Mouse (Mus musculus): Measurements from ENCODE around the gene Ccnk. TPM values are rescaled to one million over a fixed set of nuclear protein-coding genes. Genes with fewer than 3 reads are reported as not detected.

The Ccnk gene
- total RNA-seq, 2 experiments from 2014 or later: 35.5 to 36.4 TPM

- DNase-seq (ENCODE audit: low spot score in 2 of 2): peak in 1 of 2 experiments; percentile 38
Measured at GRCm38 (mm10) chr12:108221206-108221605, 41.8 kb downstream of the Ccnk start.

GRCm38 (mm10) chr12:108221712-108222111 lies 42.3 kb downstream of the Ccnk start:
- no peak for DNase-seq (ENCODE audit: low spot score in 2 of 2)

DNA sequence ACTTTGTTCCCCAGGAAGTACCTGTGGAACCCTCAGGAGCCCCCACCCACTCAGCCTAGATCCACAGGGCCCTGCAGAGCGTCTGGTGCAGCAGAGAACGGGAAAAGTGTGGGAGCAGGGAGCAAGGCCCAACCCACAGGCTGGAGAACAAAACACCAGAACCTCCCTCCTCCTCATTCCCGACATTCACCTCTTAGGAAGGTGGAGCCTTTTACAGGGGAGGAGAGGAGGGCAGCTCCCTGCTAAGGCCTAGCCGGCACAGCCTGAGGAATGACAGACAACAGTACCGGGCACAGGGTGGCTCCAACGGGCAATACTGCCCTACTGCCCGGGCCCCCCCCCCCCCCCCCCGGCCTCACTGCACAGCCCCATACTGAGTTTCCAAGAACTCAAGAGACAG lies 44.0 kb downstream of the Ccnk start:
- no peak for DNase-seq (ENCODE audit: low spot score in 2 of 2)

- DNase-seq (ENCODE audit: low spot score in 2 of 2): no peak
Measured at GRCm38 (mm10) chr12:108225781-108226180, 46.4 kb downstream of the Ccnk start.

- DNase-seq (ENCODE audit: low spot score in 2 of 2): no peak
Measured at GRCm38 (mm10) chr12:108226216-108226615, 46.8 kb downstream of the Ccnk start.

GRCm38 (mm10) chr12:108226941-108227340 lies 47.6 kb downstream of the Ccnk start:
- no peak for DNase-seq (ENCODE audit: low spot score in 2 of 2)

GRCm38 (mm10) chr12:108227527-108227926 lies 48.1 kb downstream of the Ccnk start:
- no peak for DNase-seq (ENCODE audit: low spot score in 2 of 2)

DNA sequence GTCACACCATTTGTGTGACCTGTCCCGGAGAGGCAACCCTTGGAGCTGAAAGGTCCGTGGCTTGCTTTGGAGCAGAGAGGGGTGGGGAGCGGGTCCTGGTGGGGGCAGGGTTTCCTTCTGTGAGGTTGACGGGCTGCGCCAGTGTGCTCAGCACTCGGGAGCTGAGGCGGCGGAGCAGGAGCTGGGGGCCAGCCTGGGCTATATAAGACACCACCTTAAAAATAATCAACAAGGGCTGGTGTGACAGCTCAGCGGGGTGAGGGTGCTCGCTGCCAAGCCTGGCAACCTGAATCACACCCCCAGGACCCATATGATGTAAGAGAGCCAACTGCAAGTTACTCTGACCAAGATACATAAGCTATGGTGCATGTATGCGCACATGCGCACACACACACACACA lies 50.7 kb downstream of the Ccnk start:
- no peak for DNase-seq (ENCODE audit: low spot score in 2 of 2)

- no peak for DNase-seq (ENCODE audit: low spot score in 2 of 2)
Measured at GRCm38 (mm10) chr12:108230821-108231794, 51.7 kb downstream of the Ccnk start.

- no peak for DNase-seq (ENCODE audit: low spot score in 2 of 2)
Measured at GRCm38 (mm10) chr12:108231901-108232300, 52.5 kb downstream of the Ccnk start.

- no peak for DNase-seq (ENCODE audit: low spot score in 2 of 2)
Measured at GRCm38 (mm10) chr12:108233736-108234135, 54.4 kb downstream of the Ccnk start.

DNA sequence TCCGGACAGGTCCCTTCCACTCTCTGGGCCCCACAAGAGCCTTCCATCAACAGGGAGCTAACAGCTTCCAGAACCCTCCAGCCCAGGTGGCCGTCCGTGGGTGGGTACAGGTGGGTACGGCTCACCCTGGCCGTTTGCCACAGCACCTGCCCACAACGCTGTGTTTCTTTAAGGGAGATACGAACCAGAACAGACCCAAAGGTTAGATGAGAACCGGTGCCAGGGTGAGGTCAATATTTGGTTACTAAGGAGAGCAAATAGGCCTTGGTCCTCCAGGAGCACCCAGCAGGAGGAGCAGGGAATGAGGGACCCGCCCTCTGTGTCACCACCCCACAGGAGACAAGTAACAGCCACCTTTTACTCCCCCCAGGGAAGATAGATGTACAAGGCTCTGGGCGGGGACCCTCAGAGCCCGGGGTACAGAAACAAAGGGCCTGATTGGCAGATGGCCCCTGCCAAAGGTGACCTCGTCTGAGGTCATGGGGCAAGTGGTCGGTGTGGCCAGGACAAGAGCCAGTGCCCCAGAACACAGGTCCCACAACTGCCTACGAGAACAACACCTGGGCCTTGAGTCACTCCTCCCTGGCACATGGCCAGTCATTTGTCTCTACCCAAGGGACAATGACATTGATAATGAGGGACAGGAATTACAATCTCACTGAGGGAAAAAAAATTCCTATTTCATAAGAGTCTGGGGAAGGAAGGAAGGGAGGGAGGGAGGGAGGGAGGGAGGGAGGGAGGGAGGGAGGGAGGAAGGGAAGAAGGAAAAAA lies 55.6 kb downstream of the Ccnk start:
- DNase-seq (ENCODE audit: low spot score in 2 of 2): no peak

GRCm38 (mm10) chr12:108235976-108236555 lies 56.7 kb downstream of the Ccnk start:
- no peak for DNase-seq (ENCODE audit: low spot score in 2 of 2)

- DNase-seq (ENCODE audit: low spot score in 2 of 2): no peak
Measured at GRCm38 (mm10) chr12:108237300-108238006, 58.1 kb downstream of the Ccnk start.

DNA sequence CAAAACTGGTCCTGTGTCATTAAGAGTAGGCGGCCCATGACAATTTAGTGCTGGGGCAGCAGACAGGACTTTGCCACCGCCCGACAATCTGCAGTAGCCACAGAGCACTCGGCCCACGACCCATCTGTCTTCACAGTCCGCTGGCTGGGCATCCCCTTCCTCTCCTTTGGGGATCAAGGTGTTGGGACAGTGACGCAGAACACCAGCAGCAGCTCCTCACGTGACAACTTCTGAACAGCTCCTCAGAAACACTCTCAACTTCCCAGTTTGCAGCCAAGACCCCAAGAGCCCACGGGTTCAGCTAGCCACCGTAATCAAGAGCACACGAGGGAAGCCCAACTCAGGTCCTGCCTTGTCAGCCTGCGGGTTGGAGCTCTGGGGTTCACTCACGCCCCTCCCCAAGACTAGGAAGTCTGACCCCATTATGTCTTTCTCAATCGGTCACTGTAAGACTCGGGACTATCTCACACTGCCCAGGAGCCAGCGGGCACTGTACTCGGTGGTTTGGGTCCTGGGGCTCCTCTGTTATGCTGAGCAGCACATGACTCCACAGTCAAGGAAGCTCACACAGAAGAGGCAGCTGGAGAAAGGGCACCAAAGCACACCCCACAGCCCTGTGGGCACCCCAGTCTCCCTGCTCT lies 59.1 kb downstream of the Ccnk start:
- no peak for DNase-seq (ENCODE audit: low spot score in 2 of 2)

GRCm38 (mm10) chr12:108239441-108239840 lies 60.1 kb downstream of the Ccnk start:
- no peak for DNase-seq (ENCODE audit: low spot score in 2 of 2)

DNA sequence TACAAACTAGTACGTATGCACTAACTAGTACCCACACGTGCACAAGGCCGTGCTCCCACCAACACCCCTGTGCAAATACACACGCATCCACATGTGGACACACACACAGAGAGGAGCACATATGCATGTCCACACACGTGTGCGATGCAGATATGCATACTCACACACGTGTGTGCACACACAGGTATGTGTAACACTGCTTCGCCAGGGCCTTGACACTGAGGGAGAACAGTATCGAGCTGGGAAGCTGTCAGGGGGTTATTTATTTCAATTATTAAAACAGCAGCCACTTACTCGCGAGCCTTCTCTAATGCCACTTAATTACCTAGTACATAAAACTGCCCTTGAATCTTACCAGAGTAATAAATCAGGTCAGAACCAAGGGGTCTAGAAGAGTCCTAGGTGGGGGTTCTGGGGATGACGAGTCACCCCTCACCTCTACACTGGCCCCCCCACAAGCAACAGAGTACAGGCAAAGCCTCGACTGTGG lies 61.1 kb downstream of the Ccnk start:
- DNase-seq (ENCODE audit: low spot score in 2 of 2): no peak

DNA sequence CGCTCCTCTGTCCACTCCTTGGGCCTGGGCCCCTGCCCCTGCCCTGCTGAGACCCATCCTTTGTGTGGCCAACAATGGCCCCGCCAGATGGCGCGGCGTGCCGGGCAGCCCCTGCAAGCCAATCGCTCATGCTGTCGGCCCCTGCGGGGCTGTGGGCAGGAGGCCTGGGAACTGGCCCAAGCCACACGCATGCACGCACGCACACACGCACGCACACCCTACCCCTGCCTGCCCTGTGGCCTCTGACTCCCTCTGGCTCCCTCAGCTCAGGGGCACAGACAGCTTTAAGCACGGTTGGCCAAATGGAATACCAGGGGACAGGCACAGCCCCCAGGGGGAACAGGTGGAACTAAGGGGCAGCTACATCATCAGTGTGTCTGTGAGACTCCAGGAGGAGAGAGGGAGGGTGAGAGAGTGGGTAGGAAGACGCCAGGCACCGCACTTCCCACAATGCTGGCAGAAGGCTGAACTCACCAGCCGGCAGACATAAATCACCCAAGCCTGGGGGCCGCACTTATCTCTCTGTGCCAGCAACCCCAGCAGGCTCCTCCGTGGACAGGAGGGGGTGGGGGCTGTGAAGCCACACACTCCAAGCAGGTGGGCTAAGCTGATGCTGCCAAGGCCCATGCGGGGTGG lies 61.7 kb downstream of the Ccnk start:
- no peak for DNase-seq (ENCODE audit: low spot score in 2 of 2)

DNA sequence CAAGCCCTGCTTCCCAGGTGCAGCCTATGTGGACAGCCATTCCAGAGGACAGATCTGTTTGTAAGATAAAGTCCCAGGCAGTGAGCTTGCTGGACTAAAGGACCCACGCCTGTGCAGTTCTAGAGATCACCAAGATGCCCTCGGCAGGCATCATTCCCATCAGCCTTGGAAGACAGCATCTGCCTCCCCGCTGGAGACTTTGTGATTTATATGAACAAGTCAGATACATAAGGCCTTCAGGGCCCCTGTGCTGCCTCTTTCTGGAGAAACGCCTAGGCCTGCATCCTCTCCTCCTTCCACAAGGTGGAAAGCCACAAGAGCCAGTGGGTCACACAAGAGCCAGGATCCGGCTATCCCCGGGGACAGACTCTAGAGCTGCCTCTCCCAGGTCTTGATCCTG lies 62.2 kb downstream of the Ccnk start:
- no peak for DNase-seq (ENCODE audit: low spot score in 2 of 2)

DNA sequence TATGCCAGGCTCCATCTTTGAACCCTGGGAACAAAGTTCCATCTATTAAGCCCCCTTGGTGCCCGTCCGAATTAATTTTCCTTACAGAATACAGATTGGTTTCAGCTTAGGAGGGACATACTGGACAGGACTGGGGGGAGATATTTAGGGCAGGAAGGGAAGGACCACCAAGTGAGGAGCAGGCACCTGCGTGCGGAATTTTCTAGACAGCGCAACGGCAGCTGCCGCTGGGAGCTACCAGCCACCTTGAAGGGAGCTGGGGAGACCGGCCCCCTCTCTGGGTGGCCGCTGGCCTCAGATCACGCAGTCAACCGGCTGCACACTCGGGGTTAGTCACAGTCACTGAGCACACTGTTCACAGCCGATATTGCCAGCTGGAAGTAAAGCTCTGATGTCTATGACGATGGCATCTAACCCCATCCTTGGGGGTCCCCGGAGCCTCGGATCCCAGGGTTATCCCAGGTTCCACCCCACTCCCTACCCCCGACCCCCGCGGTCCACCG lies 62.9 kb downstream of the Ccnk start:
- no peak for DNase-seq (ENCODE audit: low spot score in 2 of 2)

Measured in gastrocnemius, postnatal 4 days (tissue).